Mouse (Mus musculus) embryo, embryonic 10.5 days (tissue): ENCODE measurements around the gene H2-Eb1.
"Not testable (repeated sequence)": the region's sequence is repeated elsewhere in the genome, so short reads cannot be mapped to it uniquely, and the experiment has no call there.

Experiments
- DNase-seq: peaks from one replicate; pipeline ENCODE4 v3.0.0-alpha.2; 2015; ENCODE audit warnings: low spot score

The H2-Eb1 gene

GRCm38 (mm10) chr17:34291609-34292008 is 14.1 kb upstream of the H2-Eb1 start:
- DNase-seq: peak; percentile 95

- DNase-seq: no peak
Measured at GRCm38 (mm10) chr17:34292570-34292969, 13.1 kb upstream of the H2-Eb1 start.

- DNase-seq: no peak
Measured at GRCm38 (mm10) chr17:34293533-34293932, 12.1 kb upstream of the H2-Eb1 start.

- DNase-seq: no peak
Measured at GRCm38 (mm10) chr17:34294249-34294648, 11.4 kb upstream of the H2-Eb1 start.

GRCm38 (mm10) chr17:34295307-34295706 is 10.4 kb upstream of the H2-Eb1 start:
- no peak for DNase-seq

- peak; percentile 89 for DNase-seq
Measured at GRCm38 (mm10) chr17:34295891-34296794, 9.5 kb upstream of the H2-Eb1 start.

- DNase-seq: no peak
Measured at GRCm38 (mm10) chr17:34299356-34299755, 6.3 kb upstream of the H2-Eb1 start.

GRCm38 (mm10) chr17:34300071-34300470 is 5.6 kb upstream of the H2-Eb1 start:
- DNase-seq: no peak

GRCm38 (mm10) chr17:34300691-34301566 is 4.7 kb upstream of the H2-Eb1 start:
- no peak for DNase-seq

GRCm38 (mm10) chr17:34301670-34302190 is 3.9 kb upstream of the H2-Eb1 start:
- DNase-seq: no peak

- no peak for DNase-seq
Measured at GRCm38 (mm10) chr17:34303789-34304188, 1.9 kb upstream of the H2-Eb1 start.

GRCm38 (mm10) chr17:34304751-34305150 is 916 bp upstream of the H2-Eb1 start:
- DNase-seq: peak; percentile 76

- DNase-seq: no peak
Measured at GRCm38 (mm10) chr17:34306407-34306806, 740 bp downstream of the H2-Eb1 start.

- DNase-seq: no peak
Measured at GRCm38 (mm10) chr17:34307216-34307615, 1.5 kb downstream of the H2-Eb1 start.

- no peak for DNase-seq
Measured at GRCm38 (mm10) chr17:34308161-34308560, 2.5 kb downstream of the H2-Eb1 start.

GRCm38 (mm10) chr17:34309225-34309624 is 3.6 kb downstream of the H2-Eb1 start:
- DNase-seq: no peak

- DNase-seq: peak; percentile 74
Measured at GRCm38 (mm10) chr17:34309683-34310385, 4.2 kb downstream of the H2-Eb1 start.

- DNase-seq: not testable (repeated sequence)
Measured at GRCm38 (mm10) chr17:34310526-34310925, 4.9 kb downstream of the H2-Eb1 start.

GRCm38 (mm10) chr17:34312185-34312584 is 6.5 kb downstream of the H2-Eb1 start:
- DNase-seq: no peak

GRCm38 (mm10) chr17:34313393-34313792 is 7.7 kb downstream of the H2-Eb1 start:
- DNase-seq: peak; percentile 82

- DNase-seq: no peak
Measured at GRCm38 (mm10) chr17:34314286-34314685, 8.6 kb downstream of the H2-Eb1 start.

- no peak for DNase-seq
Measured at GRCm38 (mm10) chr17:34315512-34315911, 9.8 kb downstream of the H2-Eb1 start.
